Mouse (Mus musculus) brain, embryonic 14.5 days (tissue): ENCODE measurements around the gene Islr2.

Source experiments
- CTCF ChIP-seq: fragments of 200-500 bp; IDR thresholded peaks from 2 replicates; pipeline ENCODE4 v1.5.1; 2012; ENCODE audit warnings: inconsistent platforms, mild to moderate bottlenecking, moderate library complexity, borderline replicate concordance; ENCODE audit not compliant: insufficient read depth, insufficient read length; ENCODE audit errors: extremely low read depth
- POLR2A ChIP-seq: fragments of 200-500 bp; IDR thresholded peaks from 2 replicates; pipeline ENCODE4 v1.6.1; 2012; ENCODE audit warnings: mild to moderate bottlenecking, inconsistent platforms, borderline replicate concordance; ENCODE audit not compliant: poor library complexity, insufficient read depth, insufficient read length, severe bottlenecking; ENCODE audit errors: extremely low read depth

DNA sequence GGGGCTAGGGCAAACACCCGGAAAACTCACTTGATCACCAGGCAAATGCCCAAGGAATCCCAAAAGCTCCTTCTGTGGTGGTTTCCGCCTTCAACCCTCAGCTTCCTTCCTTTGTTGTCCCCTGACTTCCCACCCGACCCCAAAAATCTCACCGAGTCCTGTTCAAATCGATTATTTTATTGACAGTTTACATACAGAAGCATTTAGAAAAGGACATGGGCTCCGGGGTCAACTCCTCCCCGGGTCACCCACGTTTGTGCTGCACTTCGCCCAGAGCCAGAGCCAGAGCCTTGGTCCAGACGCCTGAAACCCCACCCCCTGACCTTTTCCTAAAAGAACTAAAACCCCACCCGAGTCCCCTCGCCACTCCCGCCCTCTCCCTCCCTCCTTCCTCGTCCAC lies 8.0 kb downstream of the Islr2 start:
- TF ChIP-seq CTCF = no peak
- no peak for TF ChIP-seq POLR2A
